Mouse (Mus musculus): ENCODE results near the gene Olfr519. TPM values are rescaled to one million over a fixed set of nuclear protein-coding genes. Genes with fewer than 3 reads are reported as not detected.

Olfr519 gene
- polyA plus RNA-seq (2015; fragmentation: Nextera tagmentation; extraction: Ambion mirVana): not detected in 2 replicates

DNA sequence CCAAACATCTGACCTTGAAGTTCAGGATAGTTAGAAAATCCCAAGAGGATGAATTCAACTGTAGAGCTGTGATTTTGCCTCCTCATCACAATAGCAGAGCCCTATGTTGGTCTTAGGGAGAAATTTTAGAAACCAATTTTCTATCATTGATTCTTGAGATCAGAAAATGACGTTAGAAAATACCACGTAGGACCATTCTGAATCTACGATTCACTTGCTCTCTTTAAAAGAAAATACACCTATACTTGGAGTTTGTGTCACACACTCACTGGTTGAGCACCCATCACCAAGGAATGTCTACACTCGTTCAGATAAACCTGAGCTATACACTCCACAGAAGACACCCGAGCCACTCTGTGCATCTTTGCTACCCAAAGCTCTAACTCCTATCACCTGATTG is at the start of gene Olfr519:
TSS of gene Olfr519 (minus strand) at position 101 of the 400 bp plus-strand sequence.

DNA sequence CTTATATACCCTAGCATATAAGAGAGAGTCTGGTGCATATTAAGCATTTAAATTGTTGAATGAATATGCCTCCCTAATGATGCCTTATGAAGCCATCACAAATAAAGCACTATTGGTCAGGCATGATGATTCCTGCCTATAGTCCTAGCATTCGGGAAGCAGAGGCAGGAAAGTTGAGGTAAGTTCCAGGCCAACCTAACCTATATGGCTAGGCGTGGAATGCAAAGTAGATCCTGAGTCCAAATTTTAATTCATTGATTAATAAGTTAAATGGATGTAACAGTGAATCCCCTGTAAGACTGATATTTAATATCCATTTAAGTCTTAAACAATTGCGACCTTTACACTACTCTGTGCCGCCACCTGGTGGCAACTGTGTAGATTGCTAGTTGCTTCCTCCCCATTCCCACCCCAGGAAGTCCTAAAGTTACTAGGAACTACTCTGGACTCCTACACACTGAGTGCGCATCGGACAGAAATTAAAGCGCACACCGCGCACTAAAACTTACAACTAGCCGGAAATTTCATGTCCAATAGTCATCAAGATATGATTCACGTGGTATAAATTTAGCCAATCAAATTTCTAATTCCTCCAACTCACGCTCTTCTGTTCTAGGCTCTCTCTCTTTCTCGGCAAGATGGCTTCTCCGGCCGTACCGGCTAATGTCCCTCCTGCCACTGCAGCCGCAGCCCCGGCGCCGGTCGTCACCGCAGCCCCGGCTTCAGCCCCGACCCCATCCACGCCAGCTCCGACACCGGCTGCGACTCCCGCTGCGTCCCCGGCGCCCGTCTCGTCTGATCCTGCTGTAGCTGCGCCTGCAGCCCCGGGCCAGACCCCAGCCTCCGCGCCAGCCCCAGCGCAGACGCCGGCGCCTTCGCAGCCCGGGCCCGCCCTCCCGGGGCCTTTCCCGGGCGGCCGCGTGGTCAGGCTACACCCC is 39.8 kb upstream of the Olfr519 start, which contains the start of gene Eif3f:
TSS of gene Eif3f (plus strand) at position 624 of the 938 bp plus-strand sequence.

DNA sequence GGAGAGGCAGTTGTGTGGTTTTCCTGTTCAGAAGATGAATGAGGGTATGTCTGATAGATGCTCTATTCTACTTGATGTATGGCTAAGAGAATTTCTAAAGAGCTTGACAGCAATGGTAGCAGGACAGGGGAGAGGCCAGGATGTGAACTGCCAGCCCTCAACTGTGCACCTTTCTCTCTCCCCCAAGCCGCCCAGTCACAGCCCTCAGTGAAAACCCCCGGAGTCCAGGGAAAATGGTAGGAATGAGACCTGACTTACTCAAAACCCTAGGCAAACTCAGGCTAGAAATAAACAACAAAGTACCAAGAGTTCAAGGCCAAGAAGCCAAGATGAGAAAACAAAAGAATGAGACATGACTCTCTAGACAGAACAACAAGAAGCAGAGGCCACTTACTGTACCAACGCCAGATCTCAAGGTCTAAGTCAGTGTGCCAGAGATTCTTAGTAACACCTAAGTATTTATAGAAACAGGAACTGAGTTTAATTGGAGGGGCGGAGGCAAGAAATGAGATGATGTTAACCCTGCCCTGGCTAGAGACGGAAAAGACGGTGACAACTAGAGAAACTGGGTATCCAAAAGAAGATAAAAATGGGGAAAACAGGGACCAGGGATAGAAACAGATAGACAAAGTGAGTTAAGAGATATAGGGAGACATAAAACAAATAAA is 35.6 kb upstream of the Olfr519 start, which contains the start of gene Nlrp10:
TSS of gene Nlrp10 (minus strand) at position 453 of the 668 bp plus-strand sequence.

DNA sequence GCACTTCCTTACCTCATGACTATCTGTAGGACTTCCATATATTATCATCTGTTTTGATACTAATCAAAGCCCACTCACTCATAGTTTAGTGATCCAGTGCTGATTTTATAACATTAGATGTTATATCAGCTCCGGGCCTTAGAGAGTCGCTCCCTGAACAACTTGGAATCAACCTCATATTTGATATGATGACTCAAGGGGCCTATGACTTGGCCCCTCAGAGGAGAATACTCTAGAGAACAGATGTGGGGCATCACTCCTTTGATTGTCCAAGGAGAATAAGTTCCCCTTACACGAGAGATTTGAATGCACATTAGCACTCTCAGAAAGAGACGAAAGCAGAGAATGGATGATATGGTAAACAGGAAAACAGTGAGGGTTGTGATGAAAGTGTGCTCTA is 9.3 kb downstream of the Olfr519 start, which contains the start of gene Olfr518:
TSS of gene Olfr518 (minus strand) at position 101 of the 400 bp plus-strand sequence.

DNA sequence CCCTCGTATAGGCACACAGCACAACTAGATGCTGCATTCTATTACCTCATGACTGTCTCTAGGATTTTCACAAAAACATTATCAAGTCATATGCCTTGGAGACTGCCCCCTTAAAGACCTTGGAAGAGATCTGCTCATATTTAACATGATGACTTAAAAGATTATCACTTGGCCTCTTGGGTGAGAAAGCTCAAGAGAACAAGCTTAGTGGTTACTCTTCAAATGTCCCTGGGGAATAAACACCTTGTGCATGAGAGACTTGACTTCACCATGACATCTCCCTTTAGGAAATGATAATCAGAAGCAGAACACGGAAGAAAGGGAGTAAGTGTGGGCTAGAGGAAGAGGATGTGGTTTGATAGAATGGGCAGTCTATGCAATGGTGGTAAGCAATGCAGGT is 21.9 kb downstream of the Olfr519 start, which contains the start of gene Olfr517:
TSS of gene Olfr517 (minus strand) at position 101 of the 400 bp plus-strand sequence.

DNA sequence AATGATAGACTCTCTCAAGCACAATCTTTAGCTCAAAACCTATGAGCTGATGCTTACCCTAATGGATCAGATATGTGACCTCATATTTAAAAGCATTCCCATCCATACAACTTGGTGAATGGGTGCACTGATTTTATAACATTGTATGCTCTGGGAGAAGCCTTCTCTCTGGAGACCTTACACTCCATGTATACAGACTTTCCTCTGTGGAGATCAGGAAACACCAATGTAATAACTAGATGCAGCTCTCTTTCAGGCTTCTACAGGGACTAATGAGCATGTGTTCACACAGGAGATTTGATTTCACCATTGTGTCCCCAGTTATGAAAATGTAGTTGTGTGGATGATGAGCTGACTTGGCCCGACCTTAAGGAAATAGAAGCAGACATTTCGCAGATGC is 43.8 kb downstream of the Olfr519 start, which contains the start of gene Olfr516:
TSS of gene Olfr516 (minus strand) at position 101 of the 400 bp plus-strand sequence.

Other genes with a start within 250 kb of the Olfr519 start
- gene Olfr509, start 242.5 kb downstream of the Olfr519 start, polyA plus RNA-seq (2015; fragmentation: Nextera tagmentation; extraction: Ambion mirVana): 0.04 TPM in 1 of 2 replicates, not detected in the other
- gene Olfr510, start 228.0 kb downstream of the Olfr519 start, polyA plus RNA-seq (2015; fragmentation: Nextera tagmentation; extraction: Ambion mirVana): not detected in 2 replicates
- gene Olfr512, start 181.1 kb downstream of the Olfr519 start, polyA plus RNA-seq (2015; fragmentation: Nextera tagmentation; extraction: Ambion mirVana): not detected in 2 replicates
- gene Olfr513, start 143.4 kb downstream of the Olfr519 start, polyA plus RNA-seq (2015; fragmentation: Nextera tagmentation; extraction: Ambion mirVana): not detected in 2 replicates
- gene Olfr514, start 68.4 kb downstream of the Olfr519 start, polyA plus RNA-seq (2015; fragmentation: Nextera tagmentation; extraction: Ambion mirVana): not detected in 2 replicates
- gene Olfr516, start 43.9 kb downstream of the Olfr519 start, polyA plus RNA-seq (2015; fragmentation: Nextera tagmentation; extraction: Ambion mirVana): not detected in 2 replicates
- gene Olfr517, start 22.0 kb downstream of the Olfr519 start, polyA plus RNA-seq (2015; fragmentation: Nextera tagmentation; extraction: Ambion mirVana): not detected in 2 replicates
- gene Olfr518, start 9.4 kb downstream of the Olfr519 start, polyA plus RNA-seq (2015; fragmentation: Nextera tagmentation; extraction: Ambion mirVana): not detected in 2 replicates
- 0.05 and 0.08 TPM in 2 replicates for gene Nlrp10, start 35.8 kb upstream of the Olfr519 start, polyA plus RNA-seq (2015; fragmentation: Nextera tagmentation; extraction: Ambion mirVana)
- gene Eif3f, start 40.0 kb upstream of the Olfr519 start, polyA plus RNA-seq (2015; fragmentation: Nextera tagmentation; extraction: Ambion mirVana): 67.5 and 71.7 TPM in 2 replicates
- 0.02 TPM in 2 replicates for gene Tub, start 55.9 kb upstream of the Olfr519 start, polyA plus RNA-seq (2015; fragmentation: Nextera tagmentation; extraction: Ambion mirVana)
- 0.38 and 0.46 TPM in 2 replicates for gene Ric3, start 188.9 kb upstream of the Olfr519 start, polyA plus RNA-seq (2015; fragmentation: Nextera tagmentation; extraction: Ambion mirVana)

All from spleen, postnatal 0 days (tissue).